Mouse (Mus musculus) testis, adult 2 months (tissue): ENCODE measurements at regions not wholly inside any gene's neighbourhood (a gene's known extent, or its start where the extent isn't known, plus 50 kb on each side); places are given as distances from the start of the nearest gene placed in this dataset.

Experiments
- CTCF ChIP-seq: fragments of 200-500 bp; IDR thresholded peaks from 2 replicates; pipeline ENCODE4 v1.5.1; 2012; ENCODE audit warnings: low read depth, mild to moderate bottlenecking, inconsistent platforms, low read length, moderate library complexity; ENCODE audit not compliant: control insufficient read depth, insufficient read depth, insufficient replicate concordance
- POLR2A ChIP-seq: fragments of 200-500 bp; IDR thresholded peaks from 2 replicates; pipeline ENCODE4 v1.6.1; 2012; ENCODE audit warnings: low read depth, mild to moderate bottlenecking, inconsistent platforms, low read length, moderate library complexity; ENCODE audit not compliant: control insufficient read depth

DNA sequence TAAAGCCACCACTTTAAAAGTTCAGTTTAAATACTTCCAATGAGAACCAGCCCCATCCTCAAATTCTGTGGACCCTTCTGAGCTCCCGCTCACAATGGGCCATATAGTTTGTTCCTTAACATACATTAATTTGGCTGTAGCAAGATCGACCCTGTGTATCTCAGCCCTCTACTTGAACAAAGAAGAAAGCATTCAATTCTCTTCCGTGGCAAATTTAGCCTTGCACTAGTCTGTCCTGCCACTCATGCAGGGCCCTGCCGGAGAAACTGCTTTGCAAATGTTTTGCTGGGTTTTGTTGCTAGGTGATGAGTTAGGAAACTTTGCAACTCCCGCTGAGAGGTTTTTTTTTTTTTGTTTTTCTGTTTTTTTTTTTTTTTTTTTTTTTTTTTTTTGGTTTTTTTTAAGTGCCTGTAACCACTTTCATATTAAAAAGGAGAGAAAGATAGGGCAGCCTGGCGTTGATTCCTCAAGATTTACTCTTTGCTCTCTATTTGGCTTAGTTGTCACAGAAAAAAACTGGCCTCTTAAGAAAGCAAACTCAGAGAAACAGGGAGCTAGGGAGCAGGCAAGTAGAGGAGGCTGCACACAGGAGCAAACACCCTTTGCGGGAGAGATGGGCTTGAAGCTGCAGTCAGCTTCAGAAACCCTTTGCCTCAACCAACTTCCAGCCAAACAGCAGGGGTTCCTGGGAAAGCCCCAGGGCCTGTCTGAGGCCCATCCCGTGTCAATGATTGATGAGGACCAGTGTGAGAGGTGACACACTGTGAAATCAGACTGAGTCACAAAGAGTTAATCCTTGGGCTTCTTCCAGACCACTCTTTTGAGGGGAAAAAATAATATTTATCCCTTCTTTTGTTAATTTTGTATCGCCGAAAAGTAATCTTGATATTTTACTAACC lies 349.2 kb upstream of the Atp11b start:
- no peak for TF ChIP-seq CTCF
- no peak for TF ChIP-seq POLR2A
